Mouse (Mus musculus): ENCODE data around the gene S100a2. TPM values are rescaled to one million over a fixed set of nuclear protein-coding genes. Genes with fewer than 3 reads are reported as not detected.

The S100a2 gene
- not detected in 2 replicates for polyA plus RNA-seq (2012)

DNA sequence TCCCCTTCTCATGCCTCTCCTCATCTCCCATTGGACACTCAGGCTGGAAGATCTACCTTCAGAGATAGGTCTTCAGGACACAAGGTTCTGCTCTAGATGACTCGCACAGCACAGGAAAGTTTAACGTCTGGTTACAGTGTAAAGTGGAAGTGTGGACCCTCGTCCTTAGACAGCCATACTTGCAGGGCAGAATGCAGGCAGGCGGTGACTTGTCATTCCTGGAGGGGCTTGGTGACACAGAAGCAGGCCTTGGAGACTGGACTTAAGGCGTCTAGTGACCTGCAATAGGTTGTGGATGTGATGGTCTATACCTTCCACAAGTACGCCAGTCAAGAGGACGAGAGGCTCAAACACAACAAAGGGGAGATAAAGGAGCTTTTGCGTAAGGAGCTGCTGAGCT, at the start of gene S100a2:
S100a2 (plus strand) TSS at position 301 of the 400 bp plus-strand sequence.
- no peak for TF ChIP-seq GATA1 (IDR thresholded peaks at IDR 0.05; ENCODE audit: low read length)
- no peak for TF ChIP-seq TAL1 (IDR thresholded peaks at IDR 0.05; ENCODE audit: low read length)
- Histone ChIP-seq H3K4me3 (replicated peaks) (no peak within 1 kb of the TSS), H3K4me1 (ENCODE audit: control insufficient read depth) (no peaks in the 10 kb centered on the region), H3K27me3 (ENCODE audit: control insufficient read depth) (no peaks in the 10 kb centered on the region), H3K36me3 (ENCODE audit: control insufficient read depth) (no peaks in the 10 kb centered on the region), H3K9me3 (ENCODE audit: control insufficient read depth, low read length) (no peaks in the 10 kb centered on the region)

DNA sequence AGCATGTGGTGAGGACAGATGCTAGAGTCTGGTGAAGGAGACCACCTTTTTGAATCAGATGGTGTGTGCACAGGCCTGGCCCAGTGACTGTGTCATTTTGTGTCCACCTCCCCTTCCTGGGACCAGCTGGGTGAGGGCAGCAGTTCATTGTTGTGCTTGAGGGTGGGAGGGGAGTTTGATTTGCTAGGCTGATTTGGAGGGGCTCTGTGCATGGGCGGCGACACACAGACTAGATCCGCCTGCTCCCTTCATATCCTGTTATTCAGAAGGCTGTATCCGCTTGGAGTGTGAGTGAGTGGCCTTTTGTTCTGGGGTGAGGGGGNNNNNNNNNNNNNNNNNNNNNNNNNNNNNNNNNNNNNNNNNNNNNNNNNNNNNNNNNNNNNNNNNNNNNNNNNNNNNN, 49.1 kb upstream of the S100a2 start:
- Histone ChIP-seq H3K9me3 (ENCODE audit: control insufficient read depth, low read length) (no peaks in the 10 kb centered on the region), H3K4me3 (replicated peaks) (no peak overlapping the region), H3K4me1 (ENCODE audit: control insufficient read depth) (no peaks in the 10 kb centered on the region), H3K36me3 (ENCODE audit: control insufficient read depth) (no peaks in the 10 kb centered on the region), H3K27me3 (ENCODE audit: control insufficient read depth) (no peaks in the 10 kb centered on the region)
- TF ChIP-seq GATA1 (IDR thresholded peaks at IDR 0.05; ENCODE audit: low read length), result no peak
- TF ChIP-seq TAL1 (IDR thresholded peaks at IDR 0.05; ENCODE audit: low read length), result no peak

- TF ChIP-seq GATA1 (IDR thresholded peaks at IDR 0.05; ENCODE audit: low read length) (no peak), TAL1 (IDR thresholded peaks at IDR 0.05; ENCODE audit: low read length) (no peak)
- no peak overlapping the region for H3K4me3 ChIP-seq (replicated peaks)
Observed at GRCm38 (mm10) chr3:90549676-90550420, 40.2 kb upstream of the S100a2 start.

DNA sequence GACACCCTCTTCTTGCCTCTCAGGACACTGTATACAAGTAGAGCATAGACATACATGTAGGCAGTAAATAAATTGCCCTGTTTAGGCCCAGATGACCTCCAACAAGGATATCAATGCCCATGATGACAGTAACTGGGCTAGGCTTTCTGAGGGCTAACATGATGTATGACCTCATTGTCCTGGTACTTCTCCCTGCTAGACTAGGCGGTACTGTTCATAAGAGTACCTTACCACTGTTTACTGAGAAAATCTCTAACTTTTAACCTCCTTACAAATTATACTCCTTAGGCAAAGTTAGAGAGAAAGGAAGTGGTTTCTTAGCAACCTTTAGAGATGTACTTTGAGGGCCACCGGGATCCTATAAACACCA, 39.6 kb upstream of the S100a2 start:
- Histone ChIP-seq H3K4me1 (ENCODE audit: control insufficient read depth) (no peaks in the 10 kb centered on the region), H3K36me3 (ENCODE audit: control insufficient read depth) (no peaks in the 10 kb centered on the region), H3K4me3 (replicated peaks) (no peak overlapping the region), H3K9me3 (ENCODE audit: control insufficient read depth, low read length) (no peaks in the 10 kb centered on the region), H3K27me3 (ENCODE audit: control insufficient read depth) (no peaks in the 10 kb centered on the region)
- no peak for TF ChIP-seq GATA1 (IDR thresholded peaks at IDR 0.05; ENCODE audit: low read length)
- no peak for TF ChIP-seq TAL1 (IDR thresholded peaks at IDR 0.05; ENCODE audit: low read length)

More at GRCm38 (mm10) chr3:90549676-90550420, 40.2 kb upstream of the S100a2 start:
- no peaks in the 10 kb centered on the region for H3K27me3 ChIP-seq (ENCODE audit: control insufficient read depth)
- no peaks in the 10 kb centered on the region for H3K36me3 ChIP-seq (ENCODE audit: control insufficient read depth)
- no peaks in the 10 kb centered on the region for H3K4me1 ChIP-seq (ENCODE audit: control insufficient read depth)
- H3K9me3 ChIP-seq (ENCODE audit: control insufficient read depth, low read length), result no peaks in the 10 kb centered on the region

- no peaks in the 10 kb centered on the region for H3K36me3 ChIP-seq (ENCODE audit: control insufficient read depth)
- H3K27me3 ChIP-seq (ENCODE audit: control insufficient read depth), result no peaks in the 10 kb centered on the region
- TF ChIP-seq TAL1 (IDR thresholded peaks at IDR 0.05; ENCODE audit: low read length) (no peak), GATA1 (IDR thresholded peaks at IDR 0.05; ENCODE audit: low read length) (no peak)
- no peaks in the 10 kb centered on the region for H3K9me3 ChIP-seq (ENCODE audit: control insufficient read depth, low read length)
- H3K4me3 ChIP-seq (replicated peaks), result no peak overlapping the region
- H3K4me1 ChIP-seq (ENCODE audit: control insufficient read depth), result no peaks in the 10 kb centered on the region
Observed at GRCm38 (mm10) chr3:90552231-90552630, 37.8 kb upstream of the S100a2 start.

GRCm38 (mm10) chr3:90555954-90556353, 34.1 kb upstream of the S100a2 start:
- no peaks in the 10 kb centered on the region for H3K4me1 ChIP-seq (ENCODE audit: control insufficient read depth)
- no peaks in the 10 kb centered on the region for H3K27me3 ChIP-seq (ENCODE audit: control insufficient read depth)
- H3K9me3 ChIP-seq (ENCODE audit: control insufficient read depth, low read length), result no peaks in the 10 kb centered on the region
- no peaks in the 10 kb centered on the region for H3K36me3 ChIP-seq (ENCODE audit: control insufficient read depth)
- TF ChIP-seq GATA1 (IDR thresholded peaks at IDR 0.05; ENCODE audit: low read length), result no peak
- TF ChIP-seq TAL1 (IDR thresholded peaks at IDR 0.05; ENCODE audit: low read length), result no peak
- H3K4me3 ChIP-seq (replicated peaks), result no peak overlapping the region

- H3K9me3 ChIP-seq (ENCODE audit: control insufficient read depth, low read length), result no peaks in the 10 kb centered on the region
- H3K36me3 ChIP-seq (ENCODE audit: control insufficient read depth), result no peaks in the 10 kb centered on the region
- TF ChIP-seq GATA1 (IDR thresholded peaks at IDR 0.05; ENCODE audit: low read length), result no peak
- TF ChIP-seq TAL1 (IDR thresholded peaks at IDR 0.05; ENCODE audit: low read length), result no peak
- no peak within 1 kb of the TSS for H3K4me3 ChIP-seq (replicated peaks)
- no peaks in the 10 kb centered on the region for H3K4me1 ChIP-seq (ENCODE audit: control insufficient read depth)
- H3K27me3 ChIP-seq (ENCODE audit: control insufficient read depth), result no peaks in the 10 kb centered on the region
Observed at GRCm38 (mm10) chr3:90560008-90560628, 29.9 kb upstream of the S100a2 start, which contains the start of gene S100a3. S100a3 (plus strand) TSS chr3:90560578.

GRCm38 (mm10) chr3:90574691-90575090, 15.4 kb upstream of the S100a2 start:
- Histone ChIP-seq H3K4me3 (replicated peaks) (no peak overlapping the region), H3K27me3 (ENCODE audit: control insufficient read depth) (no peaks in the 10 kb centered on the region), H3K4me1 (ENCODE audit: control insufficient read depth) (no peaks in the 10 kb centered on the region), H3K9me3 (ENCODE audit: control insufficient read depth, low read length) (no peaks in the 10 kb centered on the region), H3K36me3 (ENCODE audit: control insufficient read depth) (no peaks in the 10 kb centered on the region)
- TF ChIP-seq GATA1 (IDR thresholded peaks at IDR 0.05; ENCODE audit: low read length), result no peak
- no peak for TF ChIP-seq TAL1 (IDR thresholded peaks at IDR 0.05; ENCODE audit: low read length)

DNA sequence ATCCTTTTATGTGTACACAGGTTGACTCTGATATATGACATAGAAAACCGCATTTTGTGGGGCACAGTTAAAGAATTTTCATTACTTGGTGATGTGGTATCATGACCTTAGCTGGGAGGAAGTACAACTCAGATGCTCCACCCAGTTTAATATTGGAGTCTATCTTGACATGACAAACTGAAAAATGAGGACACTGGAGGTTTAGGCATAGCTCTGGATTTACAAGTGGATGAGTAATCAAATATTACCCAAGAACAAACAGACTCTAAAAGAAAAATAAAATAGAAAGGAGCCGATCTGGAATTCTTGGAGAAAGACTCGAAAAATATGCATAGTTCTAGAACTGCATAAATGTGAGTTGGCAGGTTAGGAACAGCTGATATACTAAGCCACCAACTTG, 14.7 kb upstream of the S100a2 start:
- TF ChIP-seq TAL1 (IDR thresholded peaks at IDR 0.05; ENCODE audit: low read length) (no peak), GATA1 (IDR thresholded peaks at IDR 0.05; ENCODE audit: low read length) (no peak)
- no peaks in the 10 kb centered on the region for H3K36me3 ChIP-seq (ENCODE audit: control insufficient read depth)

More for the DNA sequence above, 14.7 kb upstream of the S100a2 start:
- H3K9me3 ChIP-seq (ENCODE audit: control insufficient read depth, low read length), result no peaks in the 10 kb centered on the region
- H3K27me3 ChIP-seq (ENCODE audit: control insufficient read depth), result no peaks in the 10 kb centered on the region
- H3K4me3 ChIP-seq (replicated peaks), result no peak overlapping the region
- H3K4me1 ChIP-seq (ENCODE audit: control insufficient read depth), result no peaks in the 10 kb centered on the region
